Mouse (Mus musculus) heart, adult 8-10 months (tissue): ENCODE data around the gene Rpl37. TPM values are rescaled to one million over a fixed set of nuclear protein-coding genes. Genes with fewer than 3 reads are reported as not detected.
"Not testable (repeated sequence)": the region's sequence is repeated elsewhere in the genome, so short reads cannot be mapped to it uniquely, and the experiment has no call there.

ENCODE experiments used
- DNase-seq: peaks from one replicate; pipeline ENCODE4 v3.0.0; 2022; ENCODE audit warnings: low spot score
- total RNA-seq, 4 experiments: library from RNA; stranded (reverse); gene quantifications; 2 replicates each; pipeline ENCODE4 v1.2.4; 2022

Rpl37 gene
- total RNA-seq, 4 experiments from 2014 or later, result 173 to 245 (median 203) TPM

DNA sequence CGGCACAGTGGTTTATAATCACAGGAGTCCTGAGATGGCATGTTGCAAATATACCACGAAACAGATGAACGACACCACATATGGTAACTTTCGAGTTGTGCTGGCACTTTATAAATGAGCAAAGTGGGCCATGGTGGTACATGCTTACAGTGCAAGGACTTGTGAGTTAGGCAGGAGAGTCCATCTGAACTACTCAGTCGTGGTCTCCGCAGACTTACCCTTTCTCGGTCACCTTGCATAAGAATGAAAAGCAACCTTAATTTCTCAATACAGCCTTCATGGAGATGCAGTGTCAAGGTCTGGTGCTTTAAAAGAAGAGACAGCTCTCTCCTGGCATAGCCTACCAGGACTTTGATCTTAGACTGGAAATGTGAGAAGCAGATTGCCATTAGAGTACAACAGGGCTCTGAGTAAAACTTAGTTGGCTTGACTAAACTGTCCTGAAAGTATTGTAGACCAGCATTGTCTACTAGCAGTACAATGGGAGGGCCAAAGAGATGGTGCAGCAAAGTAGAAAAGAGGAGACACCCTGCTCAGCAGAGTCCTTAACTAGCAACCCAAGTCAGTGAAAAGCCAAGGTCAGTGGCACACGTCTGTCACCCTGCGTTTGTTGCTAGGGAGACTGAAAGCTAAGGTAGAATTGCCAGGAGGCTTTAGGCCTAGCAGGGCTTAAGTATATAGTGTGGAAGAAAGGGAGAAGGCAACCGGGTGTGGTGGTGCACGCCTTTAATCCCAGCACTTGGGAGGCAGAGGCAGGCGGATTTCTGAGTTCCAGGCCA, 5.3 kb downstream of the Rpl37 start:
- DNase-seq, result no peak

DNA sequence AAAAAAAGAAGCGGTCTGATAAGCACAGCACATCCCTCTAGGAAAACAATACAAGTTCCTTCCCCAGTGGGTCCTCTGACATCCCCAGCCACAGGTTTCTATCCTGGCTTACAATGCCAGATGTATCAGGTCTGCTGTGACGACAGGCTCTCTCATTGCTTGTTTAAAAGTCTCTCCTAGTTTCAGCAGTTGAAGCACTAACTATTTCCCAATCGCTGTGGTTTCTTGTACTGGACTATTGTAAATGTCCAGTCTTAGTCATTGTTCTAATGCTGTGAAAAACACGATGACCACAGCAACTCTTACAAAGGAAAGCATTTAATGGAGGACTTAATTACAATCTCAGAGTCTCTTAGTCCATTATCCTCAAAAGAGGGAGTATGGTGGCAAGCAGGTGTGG, 10.0 kb downstream of the Rpl37 start:
- DNase-seq, result no peak

- DNase-seq, result no peak
These were observed 11.0 kb downstream of the Rpl37 start for GRCm38 (mm10) chr15:5127487-5127886.

- DNase-seq, result no peak
These were observed 11.9 kb downstream of the Rpl37 start for GRCm38 (mm10) chr15:5128176-5128940.

GRCm38 (mm10) chr15:5129111-5129805, 12.8 kb downstream of the Rpl37 start:
- no peak for DNase-seq

DNA sequence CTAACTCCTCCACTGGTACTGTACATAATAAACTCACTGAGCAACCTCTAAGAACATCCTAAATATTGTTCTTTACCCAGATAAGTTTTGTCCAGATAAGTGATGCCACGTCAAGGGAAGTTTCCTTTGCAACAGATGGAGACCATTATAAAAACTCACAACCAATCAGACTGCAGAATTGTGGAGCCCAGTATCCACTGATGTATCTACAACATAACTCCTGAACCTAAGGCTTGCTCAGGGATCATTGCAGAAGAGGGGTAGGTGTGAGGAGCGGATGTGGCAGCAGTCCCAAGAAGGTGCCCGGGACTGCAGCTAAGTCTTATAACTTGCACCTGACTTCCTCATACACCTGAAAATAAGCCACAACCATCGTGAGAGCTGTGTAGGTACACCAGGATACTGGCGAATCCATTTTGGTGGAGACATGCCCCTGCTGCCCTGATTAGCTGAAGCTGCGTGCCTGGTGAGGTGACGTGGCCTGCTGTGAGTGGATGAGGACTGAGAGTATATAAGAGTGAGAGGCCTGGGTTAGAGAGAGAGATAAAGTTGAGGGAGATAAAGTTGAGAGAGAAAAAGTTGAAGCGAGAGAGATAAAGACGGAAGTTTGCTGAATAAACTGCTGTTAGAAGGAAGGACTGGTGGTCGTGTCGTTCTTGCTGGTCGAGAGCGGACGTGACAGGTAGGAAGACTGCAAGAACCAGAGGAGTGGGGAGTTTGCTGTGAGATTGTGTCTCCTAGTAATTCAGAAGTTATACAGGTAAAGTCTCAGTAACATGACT, 14.6 kb downstream of the Rpl37 start:
- not testable (repeated sequence) for DNase-seq

GRCm38 (mm10) chr15:5133301-5133700, 16.9 kb downstream of the Rpl37 start:
- DNase-seq, result no peak

GRCm38 (mm10) chr15:5134179-5134578, 17.7 kb downstream of the Rpl37 start:
- DNase-seq, result no peak

DNA sequence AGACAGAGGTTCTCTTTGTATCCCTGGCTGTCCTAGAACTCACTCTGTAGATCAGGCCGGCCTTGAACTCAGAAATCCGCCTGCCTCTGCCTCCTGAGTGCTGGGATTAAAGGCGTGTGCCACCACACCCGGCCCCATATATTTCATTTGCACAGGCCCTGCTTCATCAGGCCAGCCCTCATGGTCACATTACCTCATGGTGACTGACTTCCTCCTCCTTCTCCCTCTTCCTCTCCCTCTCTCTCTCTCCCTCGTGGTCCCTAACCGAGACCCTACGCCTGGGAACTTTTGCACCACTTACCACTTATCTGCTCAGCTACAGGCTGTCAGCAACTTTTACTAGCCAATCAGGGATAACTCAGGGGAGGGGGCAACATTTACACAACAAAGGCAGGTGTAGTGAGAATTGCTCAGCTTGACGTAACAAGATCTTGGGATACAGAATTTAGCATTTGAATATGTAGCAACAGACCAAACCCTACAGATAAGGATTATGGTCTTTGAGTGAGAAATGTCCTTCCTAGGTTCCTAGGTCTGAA, 18.6 kb downstream of the Rpl37 start:
- no peak for DNase-seq

- DNase-seq, result no peak
These were observed 21.8 kb downstream of the Rpl37 start for GRCm38 (mm10) chr15:5138021-5138856.

DNA sequence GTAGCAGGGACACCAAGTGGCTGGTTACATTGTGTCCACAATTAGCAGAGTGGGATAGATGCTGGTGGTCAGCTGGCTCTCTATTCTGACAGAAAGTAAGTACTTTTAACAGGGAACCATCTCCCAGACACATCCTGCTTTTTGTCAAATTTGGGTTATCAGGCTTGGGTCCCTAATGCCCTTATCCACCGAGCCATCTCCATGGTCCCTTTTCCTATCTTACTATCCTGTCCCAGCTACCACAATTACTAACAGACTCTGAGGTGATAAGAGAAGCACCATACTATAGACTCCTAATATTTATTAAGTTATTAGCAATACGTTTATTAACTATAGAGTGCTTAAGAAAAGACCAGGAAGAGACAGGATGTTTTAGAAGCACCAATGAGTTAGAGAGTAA, 22.9 kb downstream of the Rpl37 start:
- no peak for DNase-seq

DNA sequence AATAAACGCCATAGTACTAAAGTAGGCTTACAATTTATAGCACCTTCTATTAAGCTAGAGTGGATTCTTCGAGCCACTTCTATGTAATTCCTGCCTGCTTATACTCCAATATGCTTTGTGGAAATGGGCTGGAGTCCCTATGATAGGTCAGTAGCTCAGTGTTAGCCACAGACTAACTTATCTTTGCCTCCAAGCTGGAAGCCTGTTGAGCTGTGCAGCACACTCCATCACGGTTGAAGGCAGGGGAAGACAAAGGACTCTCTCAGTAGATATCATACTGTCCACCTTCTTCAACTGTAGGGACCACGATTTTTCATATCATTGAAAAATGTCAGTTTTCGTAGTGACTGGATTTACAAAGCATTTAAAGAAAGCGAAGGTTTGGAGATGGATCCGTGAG, 23.4 kb downstream of the Rpl37 start:
- DNase-seq, result no peak

- no peak for DNase-seq
These were observed 23.9 kb downstream of the Rpl37 start for GRCm38 (mm10) chr15:5140357-5140756.

DNA sequence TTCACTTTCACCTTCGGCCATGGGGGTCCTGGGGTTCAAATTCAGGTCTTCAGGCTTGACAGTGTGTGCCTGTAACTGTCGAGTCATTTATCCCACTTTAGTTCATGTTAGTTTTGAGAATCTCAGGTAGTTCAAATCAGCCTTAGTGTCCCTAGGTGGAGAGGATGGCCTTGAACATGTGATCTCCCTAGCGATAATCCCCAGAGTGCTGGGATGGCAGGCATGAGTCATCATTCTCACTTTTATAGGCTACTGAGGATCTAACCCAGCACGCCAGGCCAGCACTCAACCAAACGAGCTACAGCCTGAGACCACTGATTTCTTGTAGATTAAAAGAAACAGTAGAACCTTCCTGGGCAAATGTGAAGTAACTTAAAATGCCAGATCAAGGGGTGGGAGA, 25.6 kb downstream of the Rpl37 start:
- no peak for DNase-seq

GRCm38 (mm10) chr15:5142714-5143113, 26.3 kb downstream of the Rpl37 start:
- no peak for DNase-seq

GRCm38 (mm10) chr15:5143361-5144020, 27.0 kb downstream of the Rpl37 start, which contains the start of gene Prkaa1:
Prkaa1 (plus strand) TSS chr15:5143861.
- peak; percentile 62 for DNase-seq

- DNase-seq, result peak; percentile 35
These were observed 27.8 kb downstream of the Rpl37 start for GRCm38 (mm10) chr15:5144021-5144778.

- no peak for DNase-seq
These were observed 28.9 kb downstream of the Rpl37 start for GRCm38 (mm10) chr15:5145196-5145945.
